Mouse (Mus musculus): ENCODE measurements around the gene Samhd1. TPM values are rescaled to one million over a fixed set of nuclear protein-coding genes. Genes with fewer than 3 reads are reported as not detected.
"Not testable (repeated sequence)": the region's sequence is repeated elsewhere in the genome, so short reads cannot be mapped to it uniquely, and the experiment has no call there.

Samhd1 gene
- 21.4 and 24.1 TPM in 2 replicates for polyA plus RNA-seq (2015; fragmentation: Nextera tagmentation; extraction: Ambion mirVana)

DNA sequence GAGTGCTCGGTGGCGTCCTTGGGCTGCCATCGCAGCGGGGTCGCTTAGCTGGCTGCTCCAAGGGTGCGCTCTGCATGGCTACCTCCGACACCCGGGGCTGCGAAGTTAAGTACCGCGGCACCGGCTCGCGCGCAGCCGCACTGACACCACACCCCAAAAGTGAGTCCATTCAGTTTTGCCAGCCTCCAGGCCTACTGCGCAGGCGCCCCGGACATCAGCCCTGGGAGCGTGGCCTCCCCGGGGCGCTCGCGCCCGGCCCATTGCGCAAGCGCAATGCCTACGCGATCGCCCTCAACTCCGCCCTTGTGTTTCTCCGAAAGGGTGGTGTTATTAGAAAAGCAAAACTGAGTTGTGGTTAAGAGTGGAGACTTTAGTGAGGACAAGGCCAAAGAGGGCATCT lies at the start of gene Samhd1:
Gene Samhd1 (minus strand): TSS at position 252 of the 400 bp plus-strand sequence.
- H3K4me3 ChIP-seq = peak within 1 kb of the TSS; percentile 64
- under 1% methylated on average over 32 of the region's 32 CpGs for WGBS
- H3K9me3 ChIP-seq = no peaks in the 10 kb centered on the region
- H3K27me3 ChIP-seq = no peaks in the 10 kb centered on the region
- peak within 1 kb of the TSS; percentile 88 for H3K4me2 ChIP-seq
- peak within 1 kb of the TSS; percentile 82 for H3K27ac ChIP-seq
- H3K9ac ChIP-seq = peak within 1 kb of the TSS; percentile 58
- peaks cover 6% of the 10 kb centered on the region for H3K4me1 ChIP-seq
- no peaks in the 10 kb centered on the region for H3K36me3 ChIP-seq
- ATAC-seq (ENCODE audit: insufficient number of reproducible peaks, low FRiP score, low TSS enrichment, low read depth) = peak; percentile 90

- WGBS = 70% methylated on average over 6 of the region's 6 CpGs
- Histone ChIP-seq H3K4me3 (no peak overlapping the region), H3K27me3 (no peaks in the 10 kb centered on the region), H3K9me3 (no peaks in the 10 kb centered on the region), H3K9ac (no peak overlapping the region), H3K4me2 (no peak overlapping the region), H3K36me3 (peaks cover 40% of the 10 kb centered on the region), H3K27ac (no peak overlapping the region), H3K4me1 (no peaks in the 10 kb centered on the region)
- no peak for ATAC-seq (ENCODE audit: insufficient number of reproducible peaks, low FRiP score, low TSS enrichment, low read depth)
Observed at GRCm38 (mm10) chr2:157178167-157178566, 43.1 kb upstream of the Samhd1 start.

GRCm38 (mm10) chr2:157176248-157176647 lies 41.2 kb upstream of the Samhd1 start:
- no peak overlapping the region for H3K27ac ChIP-seq
- H3K9ac ChIP-seq = no peak overlapping the region
- no peak for ATAC-seq (ENCODE audit: insufficient number of reproducible peaks, low FRiP score, low TSS enrichment, low read depth)
- no peaks in the 10 kb centered on the region for H3K27me3 ChIP-seq
- peaks cover 38% of the 10 kb centered on the region for H3K36me3 ChIP-seq
- 83% methylated on average over 3 of the region's 3 CpGs for WGBS
- no peak overlapping the region for H3K4me3 ChIP-seq
- H3K9me3 ChIP-seq = no peaks in the 10 kb centered on the region
- H3K4me1 ChIP-seq = no peaks in the 10 kb centered on the region
- no peak overlapping the region for H3K4me2 ChIP-seq

DNA sequence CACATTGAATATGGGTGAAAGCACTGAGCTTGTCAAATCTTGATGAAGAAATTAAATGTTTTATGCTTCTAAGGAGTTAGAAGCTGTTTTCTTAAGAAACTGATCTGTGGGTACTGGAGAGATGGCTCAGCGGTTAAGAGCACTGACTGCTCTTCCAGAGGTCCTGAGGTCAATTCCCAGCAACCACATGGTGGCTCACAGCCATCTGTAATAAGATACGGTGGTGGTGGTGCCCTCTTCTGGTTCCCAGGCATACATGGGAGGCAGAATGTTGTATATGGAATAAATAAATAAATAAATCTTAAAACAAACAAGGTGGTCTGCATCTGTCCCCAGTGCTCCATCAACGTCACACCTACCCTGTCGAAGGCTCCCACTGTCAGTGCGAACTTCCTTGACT lies 39.4 kb upstream of the Samhd1 start:
- WGBS = 69% methylated on average over 5 of the region's 5 CpGs
- H3K36me3 ChIP-seq = peaks cover 42% of the 10 kb centered on the region

DNA sequence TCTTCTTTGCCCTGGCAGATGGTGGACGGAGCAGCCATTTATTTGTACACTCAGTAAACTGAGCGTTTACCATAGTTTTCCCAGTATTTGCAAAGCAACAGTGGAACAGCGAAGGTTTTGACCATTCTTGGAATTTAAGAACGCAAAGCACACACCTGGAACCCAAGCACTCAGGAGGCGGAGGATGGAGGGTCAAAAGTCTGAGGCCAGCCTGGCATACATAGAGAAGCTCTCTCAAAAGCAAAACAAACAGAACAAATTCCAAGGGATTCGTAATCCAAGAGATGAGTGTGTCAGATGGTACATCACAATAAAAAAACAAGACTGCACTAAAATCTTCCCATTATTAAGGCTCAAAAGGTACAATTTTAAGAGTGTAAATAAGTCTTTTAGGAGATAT lies 38.5 kb upstream of the Samhd1 start:
- H3K4me1 ChIP-seq = no peaks in the 10 kb centered on the region
- no peaks in the 10 kb centered on the region for H3K27me3 ChIP-seq
- no peak overlapping the region for H3K27ac ChIP-seq
- no peak overlapping the region for H3K9ac ChIP-seq
- no peaks in the 10 kb centered on the region for H3K9me3 ChIP-seq
- no peak for ATAC-seq (ENCODE audit: insufficient number of reproducible peaks, low FRiP score, low TSS enrichment, low read depth)
- H3K36me3 ChIP-seq = peaks cover 47% of the 10 kb centered on the region
- no peak overlapping the region for H3K4me2 ChIP-seq
- no peak overlapping the region for H3K4me3 ChIP-seq
- 95% methylated on average over 6 of the region's 6 CpGs for WGBS

More for the DNA sequence above, 39.4 kb upstream of the Samhd1 start:
- H3K9ac ChIP-seq = no peak overlapping the region
- no peak overlapping the region for H3K27ac ChIP-seq
- no peak overlapping the region for H3K4me2 ChIP-seq
- H3K9me3 ChIP-seq = no peaks in the 10 kb centered on the region
- no peaks in the 10 kb centered on the region for H3K4me1 ChIP-seq
- H3K4me3 ChIP-seq = no peak overlapping the region
- ATAC-seq (ENCODE audit: insufficient number of reproducible peaks, low FRiP score, low TSS enrichment, low read depth) = no peak
- H3K27me3 ChIP-seq = no peaks in the 10 kb centered on the region

DNA sequence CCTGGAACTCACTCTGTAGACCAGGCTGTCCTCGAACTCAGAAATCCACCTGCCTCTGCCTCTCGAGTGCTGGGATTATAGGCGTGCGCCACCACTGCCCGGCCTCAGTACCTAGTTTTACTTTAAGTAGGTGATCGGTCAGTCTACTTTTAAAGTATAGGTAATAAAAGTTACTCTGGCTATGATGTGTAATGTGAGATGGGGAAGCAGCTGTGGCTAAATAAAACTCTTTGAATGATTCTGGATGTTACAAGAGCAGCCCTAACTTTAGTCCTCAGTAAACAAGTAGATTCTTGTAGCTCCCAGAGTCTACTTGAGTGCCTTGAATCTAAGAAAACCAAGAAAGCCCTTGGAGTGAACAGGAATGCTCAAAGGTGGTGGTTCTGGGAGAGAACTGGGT lies 37.9 kb upstream of the Samhd1 start:
- H3K4me2 ChIP-seq = no peak overlapping the region
- ATAC-seq (ENCODE audit: insufficient number of reproducible peaks, low FRiP score, low TSS enrichment, low read depth) = no peak
- no peak overlapping the region for H3K9ac ChIP-seq
- H3K4me1 ChIP-seq = no peaks in the 10 kb centered on the region
- no peak overlapping the region for H3K4me3 ChIP-seq
- 79% methylated on average over 6 of the region's 6 CpGs for WGBS
- H3K27me3 ChIP-seq = no peaks in the 10 kb centered on the region
- no peaks in the 10 kb centered on the region for H3K9me3 ChIP-seq
- peaks cover 50% of the 10 kb centered on the region for H3K36me3 ChIP-seq
- no peak overlapping the region for H3K27ac ChIP-seq

GRCm38 (mm10) chr2:157170626-157171025 lies 35.6 kb upstream of the Samhd1 start:
- Histone ChIP-seq H3K4me1 (no peaks in the 10 kb centered on the region), H3K27me3 (no peaks in the 10 kb centered on the region), H3K36me3 (peaks cover 55% of the 10 kb centered on the region), H3K9me3 (no peaks in the 10 kb centered on the region), H3K4me3 (no peak overlapping the region), H3K27ac (no peak overlapping the region), H3K4me2 (no peak overlapping the region), H3K9ac (no peak overlapping the region)
- ATAC-seq (ENCODE audit: insufficient number of reproducible peaks, low FRiP score, low TSS enrichment, low read depth) = no peak
- 72% methylated on average over 6 of the region's 6 CpGs for WGBS

- Histone ChIP-seq H3K9ac (no peak overlapping the region), H3K4me2 (no peak overlapping the region), H3K36me3 (peaks cover 51% of the 10 kb centered on the region), H3K27me3 (no peaks in the 10 kb centered on the region), H3K27ac (no peak overlapping the region), H3K4me3 (no peak overlapping the region), H3K9me3 (no peaks in the 10 kb centered on the region), H3K4me1 (no peaks in the 10 kb centered on the region)
- WGBS = 56% methylated on average over 5 of the region's 5 CpGs
- ATAC-seq (ENCODE audit: insufficient number of reproducible peaks, low FRiP score, low TSS enrichment, low read depth) = no peak
Observed at GRCm38 (mm10) chr2:157170166-157170565, 35.1 kb upstream of the Samhd1 start.

DNA sequence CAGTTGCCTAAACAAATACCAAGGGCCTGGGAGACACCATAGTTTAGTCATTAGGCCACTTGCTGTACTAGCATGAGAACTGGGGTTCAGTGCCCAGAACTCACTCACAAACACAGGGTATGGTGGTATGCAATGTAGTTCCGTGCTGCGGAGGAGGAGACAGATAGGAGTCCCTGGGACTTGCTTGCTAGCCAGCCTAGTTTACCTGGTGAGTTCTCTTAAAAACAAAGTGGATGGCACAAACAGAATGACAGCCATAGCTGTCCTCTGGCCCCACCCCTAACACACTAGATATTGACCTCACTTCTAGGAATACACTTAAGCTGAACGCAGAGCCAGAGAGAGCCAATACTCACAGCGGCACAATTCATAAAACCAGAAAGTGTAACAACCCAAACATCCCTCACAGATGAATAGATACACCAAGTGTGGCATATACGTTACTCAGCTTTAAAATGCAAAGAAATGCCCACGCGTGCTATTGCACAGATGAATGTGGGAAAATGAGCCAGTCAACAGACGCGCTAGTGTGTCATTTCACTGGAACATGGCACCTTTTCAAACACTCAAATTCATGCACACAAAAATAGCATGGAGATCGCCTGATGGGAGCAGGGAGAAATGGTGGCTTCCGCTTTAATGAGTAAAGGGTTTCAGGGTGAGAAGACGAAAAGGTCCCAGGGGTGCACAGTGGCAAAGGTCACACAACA lies 31.5 kb upstream of the Samhd1 start:
- ATAC-seq (ENCODE audit: insufficient number of reproducible peaks, low FRiP score, low TSS enrichment, low read depth) = no peak
- no peak overlapping the region for H3K4me2 ChIP-seq
- 93% methylated on average over 12 of the region's 12 CpGs for WGBS
- no peak overlapping the region for H3K27ac ChIP-seq
- H3K36me3 ChIP-seq = peaks cover 45% of the 10 kb centered on the region
- H3K4me3 ChIP-seq = no peak overlapping the region
- H3K4me1 ChIP-seq = no peaks in the 10 kb centered on the region
- no peak overlapping the region for H3K9ac ChIP-seq
- no peaks in the 10 kb centered on the region for H3K27me3 ChIP-seq
- no peaks in the 10 kb centered on the region for H3K9me3 ChIP-seq

GRCm38 (mm10) chr2:157165312-157166224 lies 30.5 kb upstream of the Samhd1 start:
- H3K4me3 ChIP-seq; H3K9ac ChIP-seq; H3K4me2 ChIP-seq; H3K9me3 ChIP-seq; ATAC-seq (ENCODE audit: insufficient number of reproducible peaks, low FRiP score, low TSS enrichment, low read depth); H3K4me1 ChIP-seq; H3K27me3 ChIP-seq; H3K27ac ChIP-seq: not testable (repeated sequence)
- peaks cover 50% of the 10 kb centered on the region for H3K36me3 ChIP-seq

GRCm38 (mm10) chr2:157164101-157164500 lies 29.0 kb upstream of the Samhd1 start:
- Histone ChIP-seq H3K9me3 (no peaks in the 10 kb centered on the region), H3K27ac (no peak overlapping the region), H3K4me2 (no peak overlapping the region), H3K27me3 (no peaks in the 10 kb centered on the region), H3K36me3 (peaks cover 55% of the 10 kb centered on the region), H3K4me3 (no peak overlapping the region), H3K4me1 (no peaks in the 10 kb centered on the region), H3K9ac (no peak overlapping the region)
- no peak for ATAC-seq (ENCODE audit: insufficient number of reproducible peaks, low FRiP score, low TSS enrichment, low read depth)
- WGBS = 84% methylated on average over 2 of the region's 2 CpGs

DNA sequence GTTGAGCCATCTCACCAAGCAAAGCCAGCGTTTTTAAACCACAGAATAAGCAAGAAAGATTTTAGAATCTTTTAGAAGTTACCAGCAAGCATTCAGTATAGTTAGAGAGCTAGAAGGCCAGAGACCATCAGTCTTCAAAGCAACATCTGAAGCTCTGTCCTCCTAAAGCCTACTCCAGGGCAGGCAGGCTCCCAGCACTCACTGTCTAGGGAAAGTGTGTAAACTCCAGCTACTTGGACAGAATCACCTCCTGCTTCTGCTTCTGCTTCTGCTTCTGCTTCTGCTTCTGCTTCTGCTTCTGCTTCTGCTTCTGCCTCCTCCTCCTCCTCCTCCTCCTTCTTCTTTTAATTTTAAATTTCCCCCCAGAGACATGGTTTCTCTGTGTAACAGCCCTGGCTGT lies 21.0 kb upstream of the Samhd1 start:
- Histone ChIP-seq H3K9ac (no peak overlapping the region), H3K9me3 (no peaks in the 10 kb centered on the region), H3K27me3 (no peaks in the 10 kb centered on the region), H3K4me2 (no peak overlapping the region), H3K4me3 (no peak overlapping the region), H3K36me3 (peaks cover 66% of the 10 kb centered on the region), H3K27ac (no peak overlapping the region), H3K4me1 (no peaks in the 10 kb centered on the region)
- WGBS = 91% methylated on average over 1 of the region's 1 CpGs
- no peak for ATAC-seq (ENCODE audit: insufficient number of reproducible peaks, low FRiP score, low TSS enrichment, low read depth)
